Mouse (Mus musculus) embryonic facial prominence, embryonic 15.5 days (tissue): ENCODE data around the gene Faf2. TPM values are rescaled to one million over a fixed set of nuclear protein-coding genes. Genes with fewer than 3 reads are reported as not detected.

Source experiments
- ATAC-seq: fragments of 200-750 bp; cut with Nextera tagmentation; 2 replicates; pipeline ENCODE4 v1.8.0; 2017; ENCODE audit warnings: low read depth, moderate TSS enrichment; ENCODE audit not compliant: insufficient number of reproducible peaks, low FRiP score, low TSS enrichment
- H3K27ac ChIP-seq: fragments of 300-500 bp; sonication (generic); replicated peaks from 2 replicates; pipeline ENCODE4 v1.5.1; 2015; ENCODE audit warnings: mild to moderate bottlenecking, inconsistent platforms
- H3K27me3 ChIP-seq: fragments of 300-500 bp; sonication (generic); 2 replicates; pipeline ENCODE4 v1.6.1; 2015; ENCODE audit warnings: inconsistent platforms
- H3K36me3 ChIP-seq: fragments of 300-500 bp; sonication (generic); 2 replicates; pipeline ENCODE4 v1.6.1; 2015; ENCODE audit warnings: mild to moderate bottlenecking, inconsistent platforms
- H3K4me1 ChIP-seq: fragments of 300-500 bp; sonication (generic); 2 replicates; pipeline ENCODE4 v1.6.1; 2015; ENCODE audit warnings: inconsistent platforms
- H3K4me2 ChIP-seq: fragments of 300-500 bp; sonication (generic); replicated peaks from 2 replicates; pipeline ENCODE4 v1.6.1; 2015; ENCODE audit warnings: mild to moderate bottlenecking, inconsistent platforms
- H3K4me3 ChIP-seq: fragments of 300-500 bp; sonication (generic); replicated peaks from 2 replicates; pipeline ENCODE4 v1.5.1; 2015; ENCODE audit warnings: mild to moderate bottlenecking, inconsistent platforms
- H3K9ac ChIP-seq: fragments of 300-500 bp; sonication (generic); 2 replicates; pipeline ENCODE4 v1.6.1; 2015; ENCODE audit warnings: inconsistent platforms
- H3K9me3 ChIP-seq: fragments of 300-500 bp; sonication (generic); replicated peaks from 2 replicates; pipeline ENCODE4 v1.6.1; 2016; ENCODE audit warnings: inconsistent platforms
- WGBS: fragments of 180-500 bp; shearing (Covaris S2); methylation state at CpG from one replicate; pipeline ENCODE4 v1.1.7; 2015; 5-methylcytosine and 5-hydroxymethylcytosine counted together
- polyA plus RNA-seq: library from polyadenylated mRNA; unstranded; fragments of >200 nt; fragmentation: Nextera tagmentation; extraction: Ambion mirVana; gene quantifications from 2 replicates; pipeline ENCODE4 v1.2.1, GENCODE M21; 2015

Faf2 gene
- polyA plus RNA-seq, 1 experiment from 2014 or later = 77.6 TPM

- Histone ChIP-seq H3K4me2 (peak within 1 kb of the TSS; percentile 71), H3K4me3 (peak within 1 kb of the TSS; percentile 94), H3K27ac (peak within 1 kb of the TSS; percentile 94), H3K9ac (peak within 1 kb of the TSS; percentile 93), H3K36me3 (peaks cover 44% of the 10 kb centered on the region), H3K4me1 (peaks cover 22% of the 10 kb centered on the region), H3K9me3 (no peaks in the 10 kb centered on the region), H3K27me3 (no peaks in the 10 kb centered on the region)
- WGBS = under 1% methylated on average over 51 of the region's 51 CpGs
- ATAC-seq = peak; percentile 97
Measured at GRCm38 (mm10) chr13:54589996-54590951, 31.3 kb upstream of the Faf2 start, which contains the start of the genes Nop16 and Higd2a. TSS of gene Nop16 (minus strand) at chr13:54590090. TSS of gene Higd2a (plus strand) at chr13:54590207.

DNA sequence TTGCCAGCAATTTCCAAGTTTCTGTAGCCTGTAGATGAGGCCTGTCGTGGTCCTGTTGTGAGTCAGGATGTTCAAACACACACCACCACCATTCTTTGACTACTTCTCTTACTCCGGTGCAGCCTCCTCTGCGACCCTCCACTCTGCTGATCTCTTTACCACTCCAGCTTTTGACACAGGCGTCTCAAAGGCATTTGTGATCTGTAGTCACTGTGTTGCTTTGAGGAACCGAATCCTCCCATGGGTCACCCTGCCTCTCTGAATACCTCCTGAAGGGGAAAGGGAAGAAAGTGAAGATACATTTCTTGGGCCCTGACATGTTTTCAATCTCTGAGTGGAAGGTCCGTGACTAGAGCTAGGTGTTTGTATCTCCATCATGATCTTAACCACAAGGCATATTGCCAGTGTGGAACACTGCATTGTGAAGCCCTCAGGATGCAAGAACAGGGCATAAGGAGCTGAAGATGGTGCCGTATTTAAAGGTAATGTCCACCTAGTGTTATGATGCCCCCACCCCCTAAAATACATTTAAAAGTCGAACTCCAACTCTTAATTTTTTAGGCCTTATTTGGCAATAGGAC is 29.7 kb upstream of the Faf2 start:
- Histone ChIP-seq H3K9ac (no peak overlapping the region), H3K27ac (no peak overlapping the region), H3K36me3 (peaks cover 36% of the 10 kb centered on the region), H3K4me1 (peaks cover 26% of the 10 kb centered on the region), H3K9me3 (no peaks in the 10 kb centered on the region), H3K27me3 (no peaks in the 10 kb centered on the region), H3K4me3 (peak overlapping the region; percentile 94; the same call in 1 of the 2 replicates), H3K4me2 (no peak overlapping the region)
- 86% methylated on average over 8 of the region's 8 CpGs for WGBS
- ATAC-seq = no peak

- no peak overlapping the region for H3K9ac ChIP-seq
- 86% methylated on average over 11 of the region's 11 CpGs for WGBS
- no peaks in the 10 kb centered on the region for H3K9me3 ChIP-seq
- H3K4me1 ChIP-seq = peaks cover 25% of the 10 kb centered on the region
- H3K4me2 ChIP-seq = no peak overlapping the region
- no peak overlapping the region for H3K27ac ChIP-seq
- H3K27me3 ChIP-seq = no peaks in the 10 kb centered on the region
- peaks cover 26% of the 10 kb centered on the region for H3K36me3 ChIP-seq
- ATAC-seq = no peak
- H3K4me3 ChIP-seq = no peak overlapping the region
Measured at GRCm38 (mm10) chr13:54593617-54594016, 28.0 kb upstream of the Faf2 start.

DNA sequence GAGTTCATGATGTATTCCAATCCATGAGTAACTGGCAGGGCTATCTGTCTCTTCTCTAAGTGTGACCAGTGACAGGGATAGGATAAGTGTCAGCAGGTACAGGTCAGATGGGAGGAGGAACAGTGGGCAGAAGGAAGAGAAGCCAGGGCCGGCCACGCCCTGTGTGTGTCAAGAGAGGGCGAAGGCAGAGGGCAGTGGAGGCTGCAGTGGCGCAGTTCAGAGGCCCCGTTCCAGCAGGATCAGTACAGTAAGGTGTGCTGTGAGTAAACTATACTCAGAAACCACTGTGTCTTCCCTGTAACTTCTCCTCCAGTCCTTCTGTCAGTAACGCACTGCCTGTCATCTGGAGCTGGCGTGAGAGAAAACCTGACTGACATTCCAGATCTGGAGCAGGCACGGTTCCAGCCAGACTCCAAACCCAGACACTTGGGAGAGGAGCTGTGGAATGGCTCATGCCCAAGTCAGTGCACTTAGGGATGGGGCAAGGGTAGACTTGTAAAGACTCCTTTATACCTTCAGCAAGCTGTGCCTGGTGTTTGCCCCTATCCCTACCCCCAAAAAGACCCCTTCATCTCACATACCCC is 25.4 kb upstream of the Faf2 start:
- H3K9ac ChIP-seq = no peak overlapping the region
- H3K4me2 ChIP-seq = no peak overlapping the region
- H3K4me3 ChIP-seq = no peak overlapping the region
- H3K36me3 ChIP-seq = peaks cover 36% of the 10 kb centered on the region
- no peaks in the 10 kb centered on the region for H3K9me3 ChIP-seq
- WGBS = 69% methylated on average over 8 of the region's 8 CpGs
- peaks cover 13% of the 10 kb centered on the region for H3K4me1 ChIP-seq
- H3K27me3 ChIP-seq = no peaks in the 10 kb centered on the region
- ATAC-seq = no peak
- no peak overlapping the region for H3K27ac ChIP-seq

- ATAC-seq = no peak
- Histone ChIP-seq H3K27me3 (no peaks in the 10 kb centered on the region), H3K36me3 (peaks cover 36% of the 10 kb centered on the region), H3K9ac (no peak overlapping the region), H3K4me3 (no peak overlapping the region), H3K9me3 (no peaks in the 10 kb centered on the region), H3K4me2 (no peak overlapping the region), H3K4me1 (peaks cover 6% of the 10 kb centered on the region; the same call in 1 of the 2 replicates), H3K27ac (no peak overlapping the region)
- 60% methylated on average over 5 of the region's 5 CpGs for WGBS
Measured at GRCm38 (mm10) chr13:54596870-54597269, 24.7 kb upstream of the Faf2 start.

- H3K4me1 ChIP-seq = peaks cover 6% of the 10 kb centered on the region; the same call in 1 of the 2 replicates
- H3K36me3 ChIP-seq = peaks cover 36% of the 10 kb centered on the region
- H3K9me3 ChIP-seq = no peaks in the 10 kb centered on the region
- WGBS = 85% methylated on average over 12 of the region's 12 CpGs
- H3K4me2 ChIP-seq = no peak overlapping the region
- H3K9ac ChIP-seq = no peak overlapping the region
- H3K27ac ChIP-seq = no peak overlapping the region
- no peaks in the 10 kb centered on the region for H3K27me3 ChIP-seq
- ATAC-seq = no peak
- H3K4me3 ChIP-seq = no peak overlapping the region
Measured at GRCm38 (mm10) chr13:54598622-54599143, 22.9 kb upstream of the Faf2 start.

DNA sequence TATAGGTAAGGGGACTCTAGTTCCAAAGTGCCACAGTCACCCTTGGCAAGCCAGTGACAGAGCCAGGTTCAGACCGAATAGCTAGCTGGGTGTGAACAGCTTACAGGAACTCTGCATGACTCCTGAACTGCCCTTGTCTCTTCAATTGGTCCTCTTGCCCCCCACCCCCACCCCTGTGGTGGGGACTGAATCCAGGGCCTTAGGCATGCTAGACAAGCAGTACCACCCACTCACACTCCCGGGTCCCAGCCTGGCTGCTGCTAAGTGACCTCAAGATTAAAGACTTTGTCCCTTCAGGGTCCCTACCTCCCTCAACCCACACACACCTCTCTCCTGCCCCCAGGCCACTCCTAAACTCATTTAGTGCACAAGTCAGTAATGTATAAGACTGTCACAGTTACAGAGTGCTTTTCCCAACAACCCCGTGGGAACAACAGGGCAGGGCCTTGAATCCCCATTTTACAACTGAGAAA is 18.9 kb upstream of the Faf2 start:
- H3K27me3 ChIP-seq = no peaks in the 10 kb centered on the region
- H3K9ac ChIP-seq = no peak overlapping the region
- no peaks in the 10 kb centered on the region for H3K4me1 ChIP-seq
- no peak overlapping the region for H3K27ac ChIP-seq
- H3K4me2 ChIP-seq = no peak overlapping the region
- no peaks in the 10 kb centered on the region for H3K9me3 ChIP-seq
- H3K36me3 ChIP-seq = peaks cover 19% of the 10 kb centered on the region
- no peak overlapping the region for H3K4me3 ChIP-seq
- no peak for ATAC-seq
- 54% methylated on average over 3 of the region's 3 CpGs for WGBS

DNA sequence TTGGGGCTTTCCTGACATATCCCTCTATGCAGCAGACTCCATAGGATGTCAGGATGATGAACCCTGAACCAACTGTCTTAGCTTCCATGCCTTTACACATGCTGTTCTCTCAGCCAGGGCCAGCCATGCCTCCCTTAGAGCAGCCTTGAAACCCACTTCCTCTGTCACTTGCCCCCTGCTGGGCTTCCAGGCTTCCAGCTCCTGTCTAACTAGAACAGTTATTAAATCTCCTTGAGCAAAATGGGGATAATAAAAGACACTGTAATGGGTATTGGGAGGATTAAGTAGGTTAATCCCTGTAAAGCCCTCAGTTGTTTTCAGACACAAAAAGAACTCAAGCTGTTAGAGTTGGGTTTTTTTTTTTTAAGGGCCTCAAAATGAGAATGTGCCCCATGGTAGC is 18.1 kb upstream of the Faf2 start:
- ATAC-seq = no peak

GRCm38 (mm10) chr13:54604221-54604620 is 17.4 kb upstream of the Faf2 start:
- H3K4me1 ChIP-seq = peaks cover 10% of the 10 kb centered on the region
- H3K4me3 ChIP-seq = no peak overlapping the region
- H3K9me3 ChIP-seq = no peaks in the 10 kb centered on the region
- no peak overlapping the region for H3K27ac ChIP-seq
- H3K27me3 ChIP-seq = no peaks in the 10 kb centered on the region
- WGBS = 54% methylated on average over 4 of the region's 4 CpGs
- H3K36me3 ChIP-seq = peaks cover 9% of the 10 kb centered on the region
- no peak for ATAC-seq
- H3K4me2 ChIP-seq = no peak overlapping the region
- H3K9ac ChIP-seq = no peak overlapping the region

More for the DNA sequence above, 18.1 kb upstream of the Faf2 start:
- Histone ChIP-seq H3K27me3 (no peaks in the 10 kb centered on the region), H3K4me1 (peaks cover 3% of the 10 kb centered on the region), H3K9me3 (no peaks in the 10 kb centered on the region), H3K27ac (no peak overlapping the region), H3K36me3 (peaks cover 16% of the 10 kb centered on the region), H3K4me3 (no peak overlapping the region), H3K4me2 (no peak overlapping the region), H3K9ac (no peak overlapping the region)

DNA sequence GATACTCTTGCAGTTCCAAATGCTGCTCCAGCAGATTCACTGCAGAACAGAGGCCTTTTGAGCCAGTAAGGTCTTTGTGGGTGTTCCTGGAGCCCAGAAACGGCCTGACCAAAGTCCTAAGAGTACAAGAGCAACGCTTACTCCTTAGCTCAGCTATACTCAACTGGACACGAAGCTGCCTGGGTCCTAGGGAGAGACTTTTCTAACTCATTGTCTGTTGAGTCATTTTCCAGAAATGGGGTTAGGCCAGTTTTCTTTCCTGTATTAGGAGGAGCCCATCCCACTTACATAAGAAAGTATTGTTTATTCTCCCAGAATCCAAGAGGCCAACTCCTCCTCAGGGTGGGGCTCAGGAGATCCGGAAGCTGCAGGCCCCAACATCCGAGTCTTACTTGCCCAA is 16.2 kb upstream of the Faf2 start:
- no peak overlapping the region for H3K4me3 ChIP-seq
- peaks cover 18% of the 10 kb centered on the region for H3K4me1 ChIP-seq
- ATAC-seq = no peak
- 63% methylated on average over 5 of the region's 5 CpGs for WGBS
- H3K27ac ChIP-seq = no peak overlapping the region
- H3K27me3 ChIP-seq = no peaks in the 10 kb centered on the region
- H3K36me3 ChIP-seq = peaks cover 3% of the 10 kb centered on the region; the same call in 1 of the 2 replicates
- H3K9me3 ChIP-seq = no peaks in the 10 kb centered on the region
- H3K4me2 ChIP-seq = no peak overlapping the region
- no peak overlapping the region for H3K9ac ChIP-seq

- H3K4me1 ChIP-seq = peaks cover 24% of the 10 kb centered on the region
- no peak overlapping the region for H3K27ac ChIP-seq
- H3K9me3 ChIP-seq = no peaks in the 10 kb centered on the region
- H3K27me3 ChIP-seq = no peaks in the 10 kb centered on the region
- no peak for ATAC-seq
- no peak overlapping the region for H3K4me3 ChIP-seq
- H3K4me2 ChIP-seq = no peak overlapping the region
- WGBS = 67% methylated on average over 5 of the region's 5 CpGs
- H3K9ac ChIP-seq = no peak overlapping the region
- peaks cover 3% of the 10 kb centered on the region; the same call in 1 of the 2 replicates for H3K36me3 ChIP-seq
Measured at GRCm38 (mm10) chr13:54607204-54607603, 14.4 kb upstream of the Faf2 start.
